Comparison of ENCODE assay signal across 8 mouse cellular contexts in the genomic region with DNA sequence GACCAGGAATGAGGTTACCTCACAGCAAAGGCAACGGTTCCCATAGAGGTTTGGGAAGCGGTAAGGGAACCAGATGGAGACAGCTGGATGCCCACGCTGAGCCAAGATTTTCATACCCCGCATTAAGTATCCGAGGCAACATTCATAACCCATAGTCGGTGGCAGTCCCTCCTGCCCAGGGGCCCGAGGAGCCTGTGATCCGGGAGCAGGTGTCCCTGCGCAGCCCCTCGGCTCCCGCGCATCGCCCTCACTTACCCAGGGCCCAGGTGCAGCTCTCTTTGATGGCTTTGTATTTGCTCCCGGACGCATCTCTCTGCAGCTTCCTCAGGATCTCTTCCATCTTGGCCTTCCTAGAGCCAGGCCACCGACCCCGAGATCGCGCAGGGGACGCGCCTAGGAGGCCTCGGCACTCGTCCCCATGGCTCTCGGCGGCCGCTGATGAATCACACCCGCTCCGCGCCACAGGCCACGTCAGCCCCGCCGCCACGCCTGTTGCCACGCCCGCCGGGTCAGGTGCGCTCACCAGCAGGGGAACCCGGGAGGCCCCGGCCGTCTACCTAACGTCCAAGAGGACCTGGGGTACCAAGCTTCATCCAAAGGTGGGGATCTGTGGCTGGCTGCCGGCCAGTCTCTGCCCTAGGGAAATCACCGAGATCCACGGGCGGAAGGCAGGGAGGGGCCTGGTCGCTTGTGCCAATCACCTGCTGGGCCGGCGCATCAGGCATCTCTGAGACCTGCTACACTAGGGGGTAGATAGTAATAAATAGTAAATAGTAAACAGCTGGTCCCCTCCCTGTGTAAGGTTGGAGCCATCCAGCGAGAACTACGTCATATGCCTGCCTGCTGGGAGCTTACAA. TPM values are rescaled to one million over a fixed set of nuclear protein-coding genes. Genes with fewer than 3 reads are reported as not detected.
DNase-seq lines count a peak whose midpoint lies in the region; ATAC-seq and TF ChIP-seq lines count a peak whose summit lies in the region.

A gene (minus strand): TSS at position 664 of the 857 bp plus-strand sequence.

- no peak for TF ChIP-seq CTCF in lung, adult 2 months (IDR thresholded peaks at IDR 0.05; ENCODE audit: insufficient read depth, low read length)

- peak within 1 kb of the TSS; percentile 71 for H3K4me2 ChIP-seq in hindbrain, embryonic 13.5 days
- peak within 1 kb of the TSS; percentile 69 for H3K4me2 ChIP-seq in neural tube, embryonic 15.5 days

- peak; percentile 90 for ATAC-seq in hindbrain, embryonic 13.5 days (ENCODE audit: low FRiP score)
- peak; percentile 89 for ATAC-seq in neural tube, embryonic 15.5 days (ENCODE audit: low FRiP score)

- DNase-seq in R1 (ENCODE audit: low read depth, low spot score): peak; percentile 37
- peak; percentile 88 to 92 for DNase-seq in cerebellum, postnatal 14 days
- DNase-seq in frontal cortex, postnatal 36 days (ENCODE audit: low spot score in 2 of 2): peak; percentile 88 to 90
- DNase-seq in layer of hippocampus, adult 9-11 months: peak; percentile 71
- DNase-seq in lung, adult 2 months: peak; percentile 67
- peak; percentile 75 for DNase-seq in thymus, postnatal 4 days

- H3K9me3 ChIP-seq in hindbrain, embryonic 13.5 days: no peaks in the 10 kb centered on the region
- no peaks in the 10 kb centered on the region for H3K9me3 ChIP-seq in neural tube, embryonic 15.5 days (replicated peaks)

- H3K27ac ChIP-seq in hindbrain, embryonic 13.5 days: peak within 1 kb of the TSS; percentile 95
- peak within 1 kb of the TSS; percentile 94 for H3K27ac ChIP-seq in neural tube, embryonic 15.5 days (replicated peaks)

- WGBS in hindbrain, embryonic 13.5 days: under 1% methylated on average over 50 of the region's 50 CpGs
- 3% methylated on average over 50 of the region's 50 CpGs for WGBS in lung, adult 2 months
- WGBS in neural tube, embryonic 15.5 days: under 1% methylated on average over 48 of the region's 50 CpGs

- no peaks in the 10 kb centered on the region for H3K36me3 ChIP-seq in hindbrain, embryonic 13.5 days
- H3K36me3 ChIP-seq in neural tube, embryonic 15.5 days: no peaks in the 10 kb centered on the region

- TF ChIP-seq POLR2A in lung, adult 2 months (IDR thresholded peaks at IDR 0.05; ENCODE audit: borderline replicate concordance, extremely low read depth, low read depth, low read length): no peak

- no peaks in the 10 kb centered on the region; the same call in 1 of the 2 replicates for H3K27me3 ChIP-seq in hindbrain, embryonic 13.5 days
- no peaks in the 10 kb centered on the region for H3K27me3 ChIP-seq in neural tube, embryonic 15.5 days (replicated peaks)

- H3K4me1 ChIP-seq in hindbrain, embryonic 13.5 days (replicated peaks): peaks cover 20% of the 10 kb centered on the region
- no peaks in the 10 kb centered on the region for H3K4me1 ChIP-seq in lung, adult 2 months (ENCODE audit: control insufficient read depth, insufficient read depth, low read length)
- H3K4me1 ChIP-seq in neural tube, embryonic 15.5 days: peaks cover 11% of the 10 kb centered on the region

- H3K4me3 ChIP-seq in hindbrain, embryonic 13.5 days: peak within 1 kb of the TSS; percentile 61
- peak within 1 kb of the TSS; percentile 61 for H3K4me3 ChIP-seq in lung, adult 2 months (replicated peaks; ENCODE audit: extremely low read depth, low read depth, low read length)
- H3K4me3 ChIP-seq in neural tube, embryonic 15.5 days (replicated peaks): peak within 1 kb of the TSS; percentile 63

- H3K9ac ChIP-seq in hindbrain, embryonic 13.5 days: peak within 1 kb of the TSS; percentile 85
- peak within 1 kb of the TSS; percentile 78 for H3K9ac ChIP-seq in neural tube, embryonic 15.5 days (replicated peaks)

RNA-seq across cellular contexts. Expression of the gene that starts here (rescaled TPM):
- polyA plus RNA-seq in hindbrain, embryonic 13.5 days (2015; fragmentation: Nextera tagmentation; extraction: Ambion mirVana): 4.6 and 5.1 TPM in 2 replicates
- polyA plus RNA-seq in lung, adult 2 months (2012; rRNA removed): 3.2 and 3.4 TPM in 2 replicates
- 6.4 and 7.4 TPM in 2 replicates for polyA plus RNA-seq in neural tube, embryonic 15.5 days (2015; fragmentation: Nextera tagmentation; extraction: Ambion mirVana)

Comparison
In these comparisons a context has a peak if more than half of its experiments do, and no peak if none do; other contexts are left out.
1. Peak in every context shown above with its lines: DNase-seq, ATAC-seq, H3K4me3 ChIP-seq and H3K27ac ChIP-seq.
2. DNase-seq: peak in every context shown above with its lines; median percentile 90 in cerebellum, postnatal 14 days; 89 in frontal cortex, postnatal 36 days; 75 in thymus, postnatal 4 days; 71 in layer of hippocampus, adult 9-11 months; 67 in lung, adult 2 months; 37 in R1.